Mouse (Mus musculus): ENCODE results near the gene Gpatch11. TPM values are rescaled to one million over a fixed set of nuclear protein-coding genes. Genes with fewer than 3 reads are reported as not detected.
"Not testable (repeated sequence)": the region's sequence is repeated elsewhere in the genome, so short reads cannot be mapped to it uniquely, and the experiment has no call there.

Gene Gpatch11
- 38.5 and 38.7 TPM in 2 replicates for polyA plus RNA-seq (2011; ENCODE audit: insufficient read depth, insufficient read length, low read depth, missing spikeins)

- H3K9me3 ChIP-seq (replicated peaks; ENCODE audit: control insufficient read depth, insufficient read depth, low read length, poor library complexity, severe bottlenecking): no peaks in the 10 kb centered on the region
Observed at GRCm38 (mm10) chr17:78834856-78835835, at the start of gene Gpatch11, which contains the start of gene Heatr5b. Gene Gpatch11 (plus strand): TSS chr17:78835567. Gene Heatr5b (minus strand): TSS chr17:78835364.

GRCm38 (mm10) chr17:78788273-78788672 is 47.1 kb upstream of the Gpatch11 start:
- not testable (repeated sequence) for H3K9ac ChIP-seq (ENCODE audit: low read depth, poor library complexity, severe bottlenecking); H3K27me3 ChIP-seq (ENCODE audit: control insufficient read depth, insufficient read depth, low read length, poor library complexity, severe bottlenecking); H3K4me3 ChIP-seq (ENCODE audit: low read depth, low read length); H3K27ac ChIP-seq (ENCODE audit: insufficient read depth, low read length); H3K4me1 ChIP-seq (ENCODE audit: control insufficient read depth, insufficient read depth, low read length); H3K36me3 ChIP-seq (ENCODE audit: control insufficient read depth, insufficient read depth, low read length, poor library complexity, severe bottlenecking); H3K9me3 ChIP-seq (replicated peaks; ENCODE audit: control insufficient read depth, insufficient read depth, low read length, poor library complexity, severe bottlenecking)
- TF ChIP-seq CTCF (IDR thresholded peaks at IDR 0.05; ENCODE audit: low read depth, low read length): peak; percentile 3

More at GRCm38 (mm10) chr17:78834856-78835835, at the start of gene Gpatch11, which contains the start of gene Heatr5b:
- Histone ChIP-seq H3K27me3 (ENCODE audit: control insufficient read depth, insufficient read depth, low read length, poor library complexity, severe bottlenecking) (no peaks in the 10 kb centered on the region), H3K9ac (ENCODE audit: low read depth, poor library complexity, severe bottlenecking) (peak within 1 kb of the TSS; percentile 97), H3K27ac (ENCODE audit: insufficient read depth, low read length) (peak within 1 kb of the TSS; percentile 18; the same call in 1 of the 2 replicates), H3K4me1 (ENCODE audit: control insufficient read depth, insufficient read depth, low read length) (no peaks in the 10 kb centered on the region), H3K36me3 (ENCODE audit: control insufficient read depth, insufficient read depth, low read length, poor library complexity, severe bottlenecking) (peaks cover 8% of the 10 kb centered on the region), H3K4me3 (ENCODE audit: low read depth, low read length) (peak within 1 kb of the TSS; percentile 95)
- no peak for TF ChIP-seq CTCF (IDR thresholded peaks at IDR 0.05; ENCODE audit: low read depth, low read length)
- peak; percentile 44 for TF ChIP-seq POLR2A (IDR thresholded peaks at IDR 0.05; ENCODE audit: insufficient read depth, low read length)
- TF ChIP-seq EP300 (IDR thresholded peaks at IDR 0.05; ENCODE audit: insufficient read depth, low read depth, low read length): peak; percentile 47; the same call in 1 of the 2 replicates

GRCm38 (mm10) chr17:78791068-78791689 is 44.2 kb upstream of the Gpatch11 start:
- Histone ChIP-seq H3K9me3 (replicated peaks; ENCODE audit: control insufficient read depth, insufficient read depth, low read length, poor library complexity, severe bottlenecking) (no peaks in the 10 kb centered on the region), H3K36me3 (ENCODE audit: control insufficient read depth, insufficient read depth, low read length, poor library complexity, severe bottlenecking) (no peaks in the 10 kb centered on the region), H3K4me3 (ENCODE audit: low read depth, low read length) (no peak overlapping the region), H3K27ac (ENCODE audit: insufficient read depth, low read length) (no peak overlapping the region), H3K9ac (ENCODE audit: low read depth, poor library complexity, severe bottlenecking) (no peak overlapping the region), H3K4me1 (ENCODE audit: control insufficient read depth, insufficient read depth, low read length) (no peaks in the 10 kb centered on the region), H3K27me3 (ENCODE audit: control insufficient read depth, insufficient read depth, low read length, poor library complexity, severe bottlenecking) (no peaks in the 10 kb centered on the region)
- TF ChIP-seq EP300 (IDR thresholded peaks at IDR 0.05; ENCODE audit: insufficient read depth, low read depth, low read length): no peak
- no peak for TF ChIP-seq CTCF (IDR thresholded peaks at IDR 0.05; ENCODE audit: low read depth, low read length)
- TF ChIP-seq POLR2A (IDR thresholded peaks at IDR 0.05; ENCODE audit: insufficient read depth, low read length): no peak

GRCm38 (mm10) chr17:78791690-78792070 is 43.7 kb upstream of the Gpatch11 start:
- no peaks in the 10 kb centered on the region for H3K4me1 ChIP-seq (ENCODE audit: control insufficient read depth, insufficient read depth, low read length)
- TF ChIP-seq POLR2A (IDR thresholded peaks at IDR 0.05; ENCODE audit: insufficient read depth, low read length) (no peak), CTCF (IDR thresholded peaks at IDR 0.05; ENCODE audit: low read depth, low read length) (no peak), EP300 (IDR thresholded peaks at IDR 0.05; ENCODE audit: insufficient read depth, low read depth, low read length) (no peak)
- no peak overlapping the region for H3K27ac ChIP-seq (ENCODE audit: insufficient read depth, low read length)
- no peaks in the 10 kb centered on the region for H3K36me3 ChIP-seq (ENCODE audit: control insufficient read depth, insufficient read depth, low read length, poor library complexity, severe bottlenecking)
- H3K9me3 ChIP-seq (replicated peaks; ENCODE audit: control insufficient read depth, insufficient read depth, low read length, poor library complexity, severe bottlenecking): no peaks in the 10 kb centered on the region
- H3K27me3 ChIP-seq (ENCODE audit: control insufficient read depth, insufficient read depth, low read length, poor library complexity, severe bottlenecking): no peaks in the 10 kb centered on the region
- H3K9ac ChIP-seq (ENCODE audit: low read depth, poor library complexity, severe bottlenecking): no peak overlapping the region
- H3K4me3 ChIP-seq (ENCODE audit: low read depth, low read length): no peak overlapping the region

GRCm38 (mm10) chr17:78792122-78792521 is 43.2 kb upstream of the Gpatch11 start:
- Histone ChIP-seq H3K27me3 (ENCODE audit: control insufficient read depth, insufficient read depth, low read length, poor library complexity, severe bottlenecking) (no peaks in the 10 kb centered on the region), H3K4me3 (ENCODE audit: low read depth, low read length) (no peak overlapping the region), H3K36me3 (ENCODE audit: control insufficient read depth, insufficient read depth, low read length, poor library complexity, severe bottlenecking) (no peaks in the 10 kb centered on the region), H3K9ac (ENCODE audit: low read depth, poor library complexity, severe bottlenecking) (no peak overlapping the region), H3K27ac (ENCODE audit: insufficient read depth, low read length) (no peak overlapping the region), H3K4me1 (ENCODE audit: control insufficient read depth, insufficient read depth, low read length) (no peaks in the 10 kb centered on the region), H3K9me3 (replicated peaks; ENCODE audit: control insufficient read depth, insufficient read depth, low read length, poor library complexity, severe bottlenecking) (no peaks in the 10 kb centered on the region)
- no peak for TF ChIP-seq EP300 (IDR thresholded peaks at IDR 0.05; ENCODE audit: insufficient read depth, low read depth, low read length)
- no peak for TF ChIP-seq CTCF (IDR thresholded peaks at IDR 0.05; ENCODE audit: low read depth, low read length)
- no peak for TF ChIP-seq POLR2A (IDR thresholded peaks at IDR 0.05; ENCODE audit: insufficient read depth, low read length)
